ENCODE assay signal across 7 mouse cellular contexts in genomic region chr2:118695677-118696232, GRCm38 (mm10). TPM values are rescaled to one million over a fixed set of nuclear protein-coding genes. Genes with fewer than 3 reads are reported as not detected.
DNase-seq lines count a peak whose midpoint lies in the region; ATAC-seq and TF ChIP-seq lines count a peak whose summit lies in the region.

No protein-coding gene starts in this region.

- no peaks in the 10 kb centered on the region for H3K36me3 ChIP-seq in heart, postnatal 0 days (replicated peaks; ENCODE audit: control insufficient read depth, insufficient read depth, low read length)
- no peaks in the 10 kb centered on the region for H3K36me3 ChIP-seq in liver, embryonic 14.5 days (replicated peaks; ENCODE audit: control insufficient read depth, insufficient read depth, low read depth)

- peaks cover 37% of the 10 kb centered on the region for H3K4me1 ChIP-seq in heart, postnatal 0 days (ENCODE audit: control insufficient read depth, insufficient read depth)
- H3K4me1 ChIP-seq in liver, embryonic 14.5 days (replicated peaks; ENCODE audit: control insufficient read depth in 2 of 2, insufficient read depth in 2 of 2, low read length in 1 of 2): no peaks in the 10 kb centered on the region

- intact Hi-C loops in left cerebral cortex, postnatal 14 days (cut with DNase I): loop anchor here (2.0 kb wide), 1 partner anchor 57 kb away; no protein-coding TSS in a partner anchor

- DNase-seq in left cerebral cortex, postnatal 14 days (ENCODE audit: low spot score in 2 of 2): peak; percentile 74
- DNase-seq in left cerebral cortex, adult 8-10 months (ENCODE audit: low spot score in 2 of 2): no peak
- DNase-seq in MEL-GATA-1-ER (ENCODE audit: extremely low read depth, low read depth): peak; percentile 57
- peak; percentile 70 for DNase-seq in cerebellum, adult 9-10 months
- peak; percentile 74 for DNase-seq in heart, postnatal 0 days (ENCODE audit: low spot score)
- peak; percentile 37 to 58 (median 52) for DNase-seq in liver, embryonic 14.5 days (ENCODE audit: low read depth in 3 of 3, low spot score in 3 of 3)
- DNase-seq in retina, postnatal 1 day: peak; percentile 87

- ATAC-seq in heart, postnatal 0 days (ENCODE audit: insufficient read depth, low read depth): no peak
- peak; percentile 4; the same call in 1 of the 2 replicates for ATAC-seq in liver, embryonic 14.5 days (ENCODE audit: insufficient read depth)

- no peaks in the 10 kb centered on the region for H3K9me3 ChIP-seq in heart, postnatal 0 days (replicated peaks; ENCODE audit: control insufficient read depth, low read length)
- H3K9me3 ChIP-seq in liver, embryonic 14.5 days (ENCODE audit: control insufficient read depth, low read length): no peaks in the 10 kb centered on the region

- no peaks in the 10 kb centered on the region for H3K27me3 ChIP-seq in heart, postnatal 0 days (ENCODE audit: control insufficient read depth, insufficient read depth, low read length)
- peaks cover 10% of the 10 kb centered on the region for H3K27me3 ChIP-seq in liver, embryonic 14.5 days (ENCODE audit: control insufficient read depth, insufficient read depth, low read length)

- TF ChIP-seq CTCF in heart, postnatal 0 days (IDR thresholded peaks at IDR 0.05; ENCODE audit: low read depth): peak; percentile 78
- TF ChIP-seq CTCF in liver, embryonic 14.5 days (IDR thresholded peaks at IDR 0.05; ENCODE audit: low read depth): peak; percentile 90

- H3K4me3 ChIP-seq in heart, postnatal 0 days (ENCODE audit: low read depth, low read length): no peak overlapping the region
- H3K4me3 ChIP-seq in liver, embryonic 14.5 days (ENCODE audit: insufficient read depth in 1 of 2, low read depth in 2 of 2, low read length in 2 of 2): no peak overlapping the region

- H3K9ac ChIP-seq in heart, postnatal 0 days (replicated peaks; ENCODE audit: low read depth, low read length): no peak overlapping the region
- H3K9ac ChIP-seq in liver, embryonic 14.5 days (replicated peaks): no peak overlapping the region

- no peak overlapping the region for H3K27ac ChIP-seq in heart, postnatal 0 days (ENCODE audit: low read depth)
- H3K27ac ChIP-seq in liver, embryonic 14.5 days: no peak overlapping the region

- WGBS in heart, postnatal 0 days: 30% methylated on average over 11 of the region's 11 CpGs
- WGBS in liver, embryonic 14.5 days (ENCODE audit: insufficient replicate concordance): 27% methylated on average over 11 of the region's 11 CpGs

- no peak overlapping the region for H3K4me2 ChIP-seq in heart, postnatal 0 days (ENCODE audit: low read depth, low read length)
- H3K4me2 ChIP-seq in liver, embryonic 14.5 days (ENCODE audit: low read depth): no peak overlapping the region

- TF ChIP-seq EP300 in heart, postnatal 0 days (IDR thresholded peaks at IDR 0.05; ENCODE audit: low read depth): no peak
- TF ChIP-seq EP300 in liver, embryonic 14.5 days (IDR thresholded peaks at IDR 0.05; ENCODE audit: low read depth): no peak

RNA-seq across cellular contexts. Expression of gene Ankrd63, which starts 8.0 kb away (rescaled TPM):
- 10 to 100 TPM; 15.7 to 17.3 TPM for total RNA-seq in left cerebral cortex, postnatal 14 days (2021)
- 10 to 100 TPM; 36.4 to 40.9 (median 38.5) TPM for total RNA-seq in left cerebral cortex, adult 8-10 months (2022)
- 7.6 and 14.3 TPM in 2 replicates for total RNA-seq in heart, postnatal 0 days (2014; rRNA removed; ENCODE audit: low replicate concordance)
- 1.6 and 2.0 TPM in 2 replicates for polyA plus RNA-seq in heart, postnatal 0 days (2015; fragmentation: Nextera tagmentation; extraction: Ambion mirVana)
- polyA plus RNA-seq in liver, embryonic 14.5 days (2012; rRNA removed): 0.03 and 0.07 TPM in 2 replicates
- polyA plus RNA-seq in liver, embryonic 14.5 days (2014; fragmentation: Nextera tagmentation; extraction: Ambion mirVana): 0.03 TPM in 1 of 2 replicates, not detected in the other

RNA-seq across cellular contexts. Expression of gene Plcb2, which starts 32.5 kb away (rescaled TPM):
- total RNA-seq in left cerebral cortex, postnatal 14 days (2021): 1 to 10 TPM; 2.4 to 2.8 TPM
- total RNA-seq in left cerebral cortex, adult 8-10 months (2022): 1 to 10 TPM; 2.9 to 5.7 (median 4.3) TPM
- total RNA-seq in heart, postnatal 0 days (2014; rRNA removed; ENCODE audit: low replicate concordance): 1.6 and 7.6 TPM in 2 replicates
- 2.0 and 2.6 TPM in 2 replicates for polyA plus RNA-seq in heart, postnatal 0 days (2015; fragmentation: Nextera tagmentation; extraction: Ambion mirVana)
- polyA plus RNA-seq in liver, embryonic 14.5 days (2012; rRNA removed): 2.6 and 3.1 TPM in 2 replicates
- polyA plus RNA-seq in liver, embryonic 14.5 days (2014; fragmentation: Nextera tagmentation; extraction: Ambion mirVana): 1.5 and 1.7 TPM in 2 replicates

RNA-seq across cellular contexts. Expression of gene Pak6, which starts 32.7 kb away (rescaled TPM):
- 100 to 1,000 TPM; 117 to 122 TPM for total RNA-seq in left cerebral cortex, postnatal 14 days (2021)
- 10 to 100 TPM; 68.1 to 87.8 (median 77.2) TPM for total RNA-seq in left cerebral cortex, adult 8-10 months (2022)
- total RNA-seq in heart, postnatal 0 days (2014; rRNA removed; ENCODE audit: low replicate concordance): 16.8 and 17.0 TPM in 2 replicates
- polyA plus RNA-seq in heart, postnatal 0 days (2015; fragmentation: Nextera tagmentation; extraction: Ambion mirVana): 7.9 and 9.0 TPM in 2 replicates
- polyA plus RNA-seq in liver, embryonic 14.5 days (2012; rRNA removed): 0.48 and 0.60 TPM in 2 replicates
- polyA plus RNA-seq in liver, embryonic 14.5 days (2014; fragmentation: Nextera tagmentation; extraction: Ambion mirVana): 0.17 and 0.68 TPM in 2 replicates

RNA-seq across cellular contexts. Expression of gene Inafm2, which starts 49.8 kb away (rescaled TPM):
- total RNA-seq in left cerebral cortex, postnatal 14 days (2021): 10 to 100 TPM; 30.8 to 33.4 TPM
- total RNA-seq in left cerebral cortex, adult 8-10 months (2022): 10 to 100 TPM; 45.3 to 49.6 (median 47.4) TPM
- total RNA-seq in heart, postnatal 0 days (2014; rRNA removed; ENCODE audit: low replicate concordance): 39.4 and 44.2 TPM in 2 replicates
- 39.9 and 48.4 TPM in 2 replicates for polyA plus RNA-seq in heart, postnatal 0 days (2015; fragmentation: Nextera tagmentation; extraction: Ambion mirVana)
- 4.1 and 5.0 TPM in 2 replicates for polyA plus RNA-seq in liver, embryonic 14.5 days (2012; rRNA removed)
- 18.3 and 22.8 TPM in 2 replicates for polyA plus RNA-seq in liver, embryonic 14.5 days (2014; fragmentation: Nextera tagmentation; extraction: Ambion mirVana)

Comparison
In these comparisons a context has a peak if more than half of its experiments do, and no peak if none do; other contexts are left out.
1. DNase-seq: peak in left cerebral cortex, postnatal 14 days (2 of 2), MEL-GATA-1-ER (single experiment), cerebellum, adult 9-10 months (single experiment), heart, postnatal 0 days (single experiment), liver, embryonic 14.5 days (3 of 3) and retina, postnatal 1 day (single experiment); none in left cerebral cortex, adult 8-10 months (0 of 2).